8 mouse cellular contexts compared by ENCODE assay signal in the genomic region with DNA sequence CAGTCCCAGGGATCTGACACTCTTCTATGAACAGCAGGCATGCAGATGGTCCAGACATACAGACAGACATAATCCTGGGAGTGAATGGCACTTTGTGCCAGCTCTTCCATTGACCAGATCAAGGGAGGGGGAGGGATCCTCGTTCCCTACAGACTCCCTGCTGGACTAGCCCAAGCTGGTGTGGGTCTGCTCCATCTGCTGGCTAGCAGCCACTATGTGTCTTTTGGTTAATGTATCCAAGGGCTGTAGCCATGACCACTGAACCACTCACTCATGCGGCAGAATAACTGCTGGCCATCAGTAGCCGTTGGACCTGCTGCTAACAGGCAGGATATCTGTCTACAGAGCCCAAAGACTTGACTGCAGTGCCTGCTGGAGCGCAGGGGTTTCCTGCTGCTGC. TPM values are rescaled to one million over a fixed set of nuclear protein-coding genes. Genes with fewer than 3 reads are reported as not detected.
A peak's percentile ranks its signal among the peaks of the same experiment; 100 is the strongest.
DNase-seq lines count a peak whose midpoint lies in the region; ATAC-seq lines count a peak whose summit lies in the region.

No protein-coding gene starts in this region.

- peak; percentile 31 to 36 for DNase-seq in layer of hippocampus, postnatal 10 days (ENCODE audit: low spot score in 2 of 2)
- DNase-seq in layer of hippocampus, adult 8-10 months (ENCODE audit: low spot score in 2 of 2): no peak
- no peak for DNase-seq in left cerebral cortex, postnatal 25 days (ENCODE audit: low spot score in 2 of 2)
- DNase-seq in lung, postnatal 14 days: no peak

- intact Hi-C loops in left cerebral cortex, postnatal 25 days (cut with DNase I): no loop called here

- H3K4me1 ChIP-seq in kidney, embryonic 16.5 days (ENCODE audit: insufficient read depth, low read length): peaks cover 8% of the 10 kb centered on the region; the same call in 1 of the 2 replicates
- peaks cover 9% of the 10 kb centered on the region for H3K4me1 ChIP-seq in neural tube, embryonic 13.5 days (replicated peaks)

- no peaks in the 10 kb centered on the region for H3K9me3 ChIP-seq in kidney, embryonic 16.5 days (ENCODE audit: low read length)
- H3K9me3 ChIP-seq in neural tube, embryonic 13.5 days: no peaks in the 10 kb centered on the region

- no peak overlapping the region for H3K9ac ChIP-seq in kidney, embryonic 16.5 days (replicated peaks; ENCODE audit: low read length)
- H3K9ac ChIP-seq in neural tube, embryonic 13.5 days: no peak overlapping the region

- H3K27me3 ChIP-seq in kidney, embryonic 16.5 days (ENCODE audit: insufficient read depth, low read length): no peaks in the 10 kb centered on the region
- no peaks in the 10 kb centered on the region for H3K27me3 ChIP-seq in neural tube, embryonic 13.5 days

- no peak overlapping the region for H3K27ac ChIP-seq in kidney, embryonic 16.5 days (ENCODE audit: low read length)
- H3K27ac ChIP-seq in neural tube, embryonic 13.5 days (replicated peaks): no peak overlapping the region

- H3K36me3 ChIP-seq in kidney, embryonic 16.5 days (ENCODE audit: insufficient read depth, low read length): no peaks in the 10 kb centered on the region
- no peaks in the 10 kb centered on the region for H3K36me3 ChIP-seq in neural tube, embryonic 13.5 days

- no peak overlapping the region for H3K4me3 ChIP-seq in kidney, embryonic 16.5 days (ENCODE audit: low read length)
- no peak overlapping the region for H3K4me3 ChIP-seq in neural tube, embryonic 13.5 days

- 60% methylated on average over 4 of the region's 4 CpGs for WGBS in kidney, embryonic 16.5 days
- WGBS in neural tube, embryonic 13.5 days: 47% methylated on average over 4 of the region's 4 CpGs

- H3K4me2 ChIP-seq in kidney, embryonic 16.5 days (replicated peaks; ENCODE audit: low read depth, low read length): no peak overlapping the region
- H3K4me2 ChIP-seq in neural tube, embryonic 13.5 days: no peak overlapping the region

- ATAC-seq in erythroid progenitor cell, adult 5-6 weeks (replicated peaks; ENCODE audit: low FRiP score, poor library complexity, severe bottlenecking): peak; percentile 11; the same call in 1 of the 2 replicates
- peak; percentile 73 for ATAC-seq in kidney, embryonic 16.5 days (ENCODE audit: low FRiP score, low TSS enrichment)
- ATAC-seq in neural tube, embryonic 13.5 days (ENCODE audit: low read depth): peak; percentile 74
- ATAC-seq in CD4-positive, CD25-positive, alpha-beta regulatory T cell, adult 4 months: no peak

RNA-seq across cellular contexts. Expression of gene Atp1b3, which starts 39.7 kb away (rescaled TPM):
- 100 to 1,000 TPM in 1 of 2 experiments, 10 to 100 TPM in 1; 95.0 to 100 TPM for total RNA-seq in layer of hippocampus, postnatal 10 days (2021)
- 100 to 1,000 TPM in 2 of 4 experiments, 10 to 100 TPM in 2; 95.9 to 111 (median 103) TPM for total RNA-seq in layer of hippocampus, adult 8-10 months (2022)
- total RNA-seq in erythroid progenitor cell, adult 5-6 weeks (2015; ENCODE audit: low replicate concordance): 112 and 124 TPM in 2 replicates
- 74.0 and 75.0 TPM in 2 replicates for total RNA-seq in erythroid progenitor cell, adult 5-6 weeks (2017; ENCODE audit: low replicate concordance)
- polyA plus RNA-seq in kidney, embryonic 16.5 days (2015; fragmentation: Nextera tagmentation; extraction: Ambion mirVana): 178 and 186 TPM in 2 replicates
- 180 and 182 TPM in 2 replicates for polyA plus RNA-seq in neural tube, embryonic 13.5 days (2015; fragmentation: Nextera tagmentation; extraction: Ambion mirVana)
- 10 to 100 TPM; 80.7 to 95.5 TPM for total RNA-seq in left cerebral cortex, postnatal 25 days (2021)
- polyA plus RNA-seq in CD4-positive, CD25-positive, alpha-beta regulatory T cell, adult 4 months (2017; shearing (Covaris generic)): 100 to 1,000 TPM; 219 to 284 TPM

Comparison
In these comparisons a context has a peak if more than half of its experiments do, and no peak if none do; other contexts are left out.
1. DNase-seq: peak in layer of hippocampus, postnatal 10 days (2 of 2); none in layer of hippocampus, adult 8-10 months (0 of 2), left cerebral cortex, postnatal 25 days (0 of 2) and lung, postnatal 14 days (single experiment).